Mouse (Mus musculus): ENCODE data around the gene Maco1. TPM values are rescaled to one million over a fixed set of nuclear protein-coding genes. Genes with fewer than 3 reads are reported as not detected.

Gene Maco1
- 10.6 and 13.1 TPM in 2 replicates for total RNA-seq (2023)

DNA sequence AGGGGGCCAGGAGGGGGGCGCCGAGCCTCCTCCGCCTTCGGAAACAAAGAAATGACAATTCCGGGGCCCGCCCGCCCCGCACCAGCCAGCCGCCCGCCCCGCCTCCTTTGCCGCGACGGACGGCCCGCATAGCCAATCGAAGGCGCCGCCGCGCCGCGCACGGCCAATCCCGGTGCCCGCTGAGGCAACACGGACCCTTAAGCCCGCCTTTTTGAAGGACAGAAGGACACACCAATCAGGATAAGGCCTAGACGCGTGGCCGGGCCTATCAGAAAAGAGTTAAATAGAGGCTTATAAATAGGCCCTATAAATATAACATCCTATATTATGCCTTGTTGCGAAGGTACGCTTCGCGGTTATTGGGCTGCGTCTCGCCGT is at the start of gene Maco1:
Maco1 (minus strand) TSS at position 87 of the 378 bp plus-strand sequence.

DNA sequence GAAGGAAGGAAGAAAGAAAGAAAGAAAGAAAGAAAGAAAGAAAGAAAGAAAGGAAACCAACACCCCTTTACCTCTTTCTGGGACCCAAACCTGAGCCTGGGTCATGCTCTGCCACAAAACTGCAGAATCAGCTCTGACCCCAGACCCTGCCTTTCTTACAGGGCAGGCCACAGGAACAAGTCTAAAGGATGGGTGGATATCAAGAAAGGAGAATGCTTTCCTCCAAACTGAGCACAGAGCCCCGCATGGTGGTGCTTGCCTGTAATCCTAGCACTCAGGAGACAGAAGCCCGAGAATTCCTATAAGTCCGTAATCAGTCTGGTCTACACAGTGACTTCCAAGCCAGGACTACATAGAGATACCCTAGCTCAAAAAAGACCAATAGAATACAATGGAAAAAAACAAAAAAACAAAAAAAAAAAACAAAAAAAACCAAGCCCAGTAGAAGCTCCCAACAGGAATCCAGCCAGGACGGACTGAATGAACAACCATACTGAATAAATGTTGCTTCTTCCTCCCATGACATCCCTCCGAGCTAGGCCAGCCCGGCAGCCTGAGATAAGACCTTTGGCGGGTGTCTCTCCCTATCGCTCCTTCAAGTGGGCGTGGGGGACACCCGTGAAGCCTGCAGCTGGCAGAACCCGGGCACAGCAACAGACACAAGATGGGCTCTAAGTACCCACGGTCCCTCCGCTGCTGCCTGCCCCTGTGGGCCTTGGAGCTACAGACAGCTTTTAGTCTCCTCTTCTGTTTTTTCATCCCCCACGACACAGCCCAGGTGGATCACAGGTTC is 11.0 kb upstream of the Maco1 start, which contains the start of gene Rhd:
Rhd (plus strand) TSS at position 600 of the 793 bp plus-strand sequence.

DNA sequence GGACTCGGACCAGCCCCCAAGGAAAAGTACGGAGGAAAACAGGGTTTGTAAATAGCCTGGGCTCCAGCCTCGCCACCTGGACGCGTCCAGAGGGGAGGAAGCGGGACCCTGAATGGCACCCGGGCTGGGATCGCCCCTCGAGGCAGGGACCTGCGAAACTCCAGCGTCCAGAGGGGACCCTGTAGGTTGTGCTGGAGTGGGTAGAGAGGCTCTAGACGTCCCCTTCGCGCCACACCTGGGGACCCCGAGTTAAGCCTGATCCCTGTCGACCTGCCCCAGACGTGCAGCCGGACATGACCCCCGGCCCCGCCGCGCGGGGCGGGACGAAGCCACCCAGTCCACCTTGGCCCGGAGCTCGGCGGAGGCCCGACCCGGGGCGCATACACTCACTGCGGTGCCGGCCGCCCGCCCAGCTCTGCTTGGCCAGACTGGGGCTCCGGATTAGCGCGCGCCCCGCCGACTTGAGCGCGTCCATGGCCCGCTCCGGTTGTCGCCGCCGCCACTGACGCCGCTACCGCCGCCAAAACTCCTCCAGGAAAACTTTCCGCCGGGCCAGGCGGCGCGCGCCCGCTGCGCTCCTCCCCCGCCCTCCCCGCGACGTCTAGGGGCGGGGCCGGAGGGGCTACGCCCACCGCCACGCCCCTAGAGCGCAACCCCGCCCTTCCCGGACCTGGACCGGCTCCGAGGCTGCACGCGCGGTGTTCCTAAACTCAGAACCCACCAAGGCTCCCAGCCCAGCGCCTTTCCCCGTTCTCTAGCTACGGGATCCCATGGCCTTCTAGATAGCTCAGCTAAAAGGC is 85.5 kb downstream of the Maco1 start, which contains the start of gene Ldlrap1:
Ldlrap1 (minus strand) TSS at position 599 of the 800 bp plus-strand sequence.

Other genes starting within 250 kb of the Maco1 start
- 32.8 and 49.3 TPM in 2 replicates for gene Man1c1, start 149.1 kb downstream of the Maco1 start, total RNA-seq (2023)
- gene Ldlrap1, start 85.3 kb downstream of the Maco1 start, total RNA-seq (2023) = 36.3 and 38.9 TPM in 2 replicates
- 0.92 and 1.2 TPM in 2 replicates for gene Rhd, start 11.2 kb upstream of the Maco1 start, total RNA-seq (2023)
- 142 TPM in 2 replicates for gene Tmem50a, start 61.7 kb upstream of the Maco1 start, total RNA-seq (2023)
- gene Rsrp1, start 70.2 kb upstream of the Maco1 start, total RNA-seq (2023) = 557 and 712 TPM in 2 replicates
- gene Syf2, start 77.6 kb upstream of the Maco1 start, total RNA-seq (2023) = 164 TPM in 2 replicates

Data from neutrophil, adult 65 days (primary cell).